Mouse (Mus musculus) ES-E14 (cell line): Measurements from ENCODE around the gene Tbxas1. TPM values are rescaled to one million over a fixed set of nuclear protein-coding genes. Genes with fewer than 3 reads are reported as not detected.

ENCODE experiments used
- DNase-seq: peaks from one replicate; pipeline ENCODE4 v3.0.0-alpha.2; 2013; ENCODE audit warnings: low read depth, low spot score
- H3K27ac ChIP-seq: 2 replicates; pipeline ENCODE4 v1.5.1; 2012; ENCODE audit warnings: low read depth, mild to moderate bottlenecking, low read length, moderate library complexity, mixed read lengths; ENCODE audit not compliant: poor library complexity, insufficient read depth, severe bottlenecking
- H3K36me3 ChIP-seq: 2 replicates; pipeline ENCODE4 v1.6.1; 2012; ENCODE audit warnings: mild to moderate bottlenecking, low read length, moderate library complexity, mixed read lengths; ENCODE audit not compliant: control insufficient read depth, poor library complexity, insufficient read depth, severe bottlenecking
- H3K4me1 ChIP-seq, 2 experiments: fragments of 150-350 bp in 1 of 2; sonication (generic) in 1 of 2; 2 replicates each; pipeline ENCODE4 v1.6.1; 2012; ENCODE audit warnings: low read length in 2 of 2, mild to moderate bottlenecking in 1 of 2, mixed read lengths in 1 of 2; ENCODE audit not compliant: control insufficient read depth in 2 of 2, insufficient read depth in 2 of 2, poor library complexity in 1 of 2
- H3K4me3 ChIP-seq, 2 experiments: fragments of 150-350 bp in 1 of 2; sonication (generic) in 1 of 2; 2 replicates each; pipeline ENCODE4 v1.5.1; 2012; ENCODE audit warnings: low read length in 2 of 2, low read depth in 1 of 2, mild to moderate bottlenecking in 1 of 2, mixed read lengths in 1 of 2; ENCODE audit not compliant: insufficient read depth in 1 of 2, poor library complexity in 1 of 2, severe bottlenecking in 1 of 2
- H3K9ac ChIP-seq: 2 replicates; pipeline ENCODE4 v1.6.1; 2012; ENCODE audit warnings: low read depth, mild to moderate bottlenecking, low read length, mixed read lengths; ENCODE audit not compliant: poor library complexity, insufficient read depth, severe bottlenecking
- H3K9me3 ChIP-seq: fragments of 150-350 bp; sonication (generic); 2 replicates; pipeline ENCODE4 v1.6.1; 2012; ENCODE audit warnings: low read depth, mild to moderate bottlenecking, low read length; ENCODE audit not compliant: control insufficient read depth, insufficient read depth
- CHD2 ChIP-seq: IDR thresholded peaks from 2 replicates; pipeline ENCODE4 v1.6.1; 2014; ENCODE audit warnings: mild to moderate bottlenecking, low read depth, low read length, inconsistent platforms
- HCFC1 ChIP-seq: IDR thresholded peaks from 2 replicates; pipeline ENCODE4 v1.6.1; 2012; ENCODE audit warnings: low read length, inconsistent platforms, borderline replicate concordance; ENCODE audit not compliant: insufficient read depth
- MAFK ChIP-seq: IDR thresholded peaks from 2 replicates; pipeline ENCODE4 v1.6.1; 2014; ENCODE audit warnings: mild to moderate bottlenecking, low read depth, low read length, inconsistent platforms; ENCODE audit not compliant: insufficient read depth
- ZC3H11A ChIP-seq: IDR thresholded peaks from 2 replicates; pipeline ENCODE4 v1.6.1; 2012; ENCODE audit warnings: low read depth, mild to moderate bottlenecking, inconsistent platforms, low read length, borderline replicate concordance
- ZNF384 ChIP-seq: IDR thresholded peaks from 2 replicates; pipeline ENCODE4 v1.6.1; 2012; ENCODE audit warnings: low read depth, low read length, inconsistent platforms
- in situ Hi-C, 2 experiments: fragments of 600-800 bp; cut with MboI; formaldehyde crosslinking; loops; one replicate each; pipeline ENCODE4 v1.15.1; 2025; ENCODE audit warnings: low sequenced_read_pairs in 2 of 2, inconsistent platforms in 1 of 2; ENCODE audit not compliant: unreplicated experiment in 2 of 2
- total RNA-seq: library from RNA; depleted of rRNA; stranded (reverse); fragments of 300-350 nt; gene quantifications from 2 replicates; pipeline ENCODE4 v1.2.3, GENCODE M21; 2012

Tbxas1 gene
- total RNA-seq, 1 experiment, result not detected

- Histone ChIP-seq H3K9me3 (no peaks in the 10 kb centered on the region), H3K4me1 (peaks cover 0 to 3% of the 10 kb centered on the region in 2 experiments; a peak in 1 of 4 replicates), H3K4me3 (peak within 1 kb of the TSS; percentile 65 to 72), H3K9ac (peak within 1 kb of the TSS; percentile 56), H3K36me3 (no peaks in the 10 kb centered on the region), H3K27ac (no peak within 1 kb of the TSS)
- peak; percentile 25 for DNase-seq
- TF ChIP-seq ZC3H11A (no peak), MAFK (no peak), HCFC1 (0 out of 2 replicates have a peak, but pooled peaks have one; percentile 11)
- in situ Hi-C loops, result no loop called here
These were observed 242.6 kb downstream of the Tbxas1 start, which contains the start of gene Parp12 for GRCm38 (mm10) chr6:39117584-39118455. Gene Parp12 (minus strand): TSS chr6:39118349.

- Histone ChIP-seq H3K4me1 (peaks cover 0 to 3% of the 10 kb centered on the region in 2 experiments; a peak in 1 of 4 replicates), H3K27ac (no peak overlapping the region), H3K36me3 (no peaks in the 10 kb centered on the region), H3K9ac (peak overlapping the region; percentile 56), H3K9me3 (no peaks in the 10 kb centered on the region), H3K4me3 (peak overlapping the region; percentile 65 to 72)
- peak; percentile 20 for DNase-seq
- TF ChIP-seq ZC3H11A (no peak), HCFC1 (peak; percentile 23; the same call in 1 of the 2 replicates), MAFK (no peak), CHD2 (no peak), ZNF384 (no peak)
- in situ Hi-C loops, result no loop called here
These were observed 243.3 kb downstream of the Tbxas1 start for GRCm38 (mm10) chr6:39118456-39118881.

GRCm38 (mm10) chr6:39120685-39121084 lies 245.5 kb downstream of the Tbxas1 start:
- Histone ChIP-seq H3K9me3 (no peaks in the 10 kb centered on the region), H3K36me3 (no peaks in the 10 kb centered on the region), H3K27ac (no peak overlapping the region), H3K9ac (no peak overlapping the region), H3K4me3 (no peak overlapping the region), H3K4me1 (peaks cover 0 to 3% of the 10 kb centered on the region in 2 experiments; a peak in 1 of 4 replicates)
- in situ Hi-C loops, result no loop called here
- TF ChIP-seq HCFC1, result no peak
- no peak for TF ChIP-seq ZNF384
- TF ChIP-seq CHD2, result no peak
- TF ChIP-seq ZC3H11A, result no peak
- no peak for TF ChIP-seq MAFK
- no peak for DNase-seq

- in situ Hi-C loops, result no loop called here
- Histone ChIP-seq H3K9me3 (no peaks in the 10 kb centered on the region), H3K9ac (no peak overlapping the region), H3K4me1 (no peaks in the 10 kb centered on the region), H3K27ac (no peak overlapping the region), H3K4me3 (no peak overlapping the region), H3K36me3 (no peaks in the 10 kb centered on the region)
- no peak for DNase-seq
- TF ChIP-seq CHD2 (no peak), ZNF384 (no peak), ZC3H11A (no peak), HCFC1 (no peak), MAFK (no peak)
These were observed 249.5 kb downstream of the Tbxas1 start for GRCm38 (mm10) chr6:39124719-39125118.
